Mouse (Mus musculus): Measurements from ENCODE around the gene Slc1a3.

- TF ChIP-seq JUN (IDR thresholded peaks at IDR 0.05; ENCODE audit: insufficient read depth, low read depth, low read length), result no peak; the same call in 1 of the 2 replicates
- TF ChIP-seq EP300 (IDR thresholded peaks at IDR 0.05; ENCODE audit: low read length), result peak; percentile 54; the same call in 1 of the 2 replicates
- TF ChIP-seq POLR2A (IDR thresholded peaks at IDR 0.05; ENCODE audit: low read depth, low read length), result no peak
- no peak for TF ChIP-seq CTCF (conservative IDR thresholded peaks at IDR 0.05 in 1 of 2, IDR thresholded peaks at IDR 0.05 in 1 of 2; ENCODE audit: low read depth in 2 of 2, low read length in 2 of 2)
- TF ChIP-seq MAX (IDR thresholded peaks at IDR 0.05; ENCODE audit: low read length), result peak; percentile 63
Measured at GRCm38 (mm10) chr15:8667849-8668522, 42.6 kb downstream of the Slc1a3 start.
